Mouse (Mus musculus) kidney, embryonic 14.5 days (tissue): ENCODE data around the gene Etv6. TPM values are rescaled to one million over a fixed set of nuclear protein-coding genes. Genes with fewer than 3 reads are reported as not detected.

Source experiments
- ATAC-seq: fragments of 200-750 bp; cut with Nextera tagmentation; 2 replicates; pipeline ENCODE4 v1.8.0; 2017; ENCODE audit warnings: moderate number of reproducible peaks, mild to moderate bottlenecking, moderate TSS enrichment, moderate library complexity; ENCODE audit not compliant: low FRiP score, low TSS enrichment
- H3K27ac ChIP-seq: fragments of 300-500 bp; sonication (generic); 2 replicates; pipeline ENCODE4 v1.5.1; 2014; ENCODE audit warnings: low read depth, mild to moderate bottlenecking, low read length, moderate library complexity, mixed read lengths
- H3K27me3 ChIP-seq: fragments of 300-500 bp; sonication (generic); 2 replicates; pipeline ENCODE4 v1.6.1; 2014; ENCODE audit warnings: mild to moderate bottlenecking, low read length; ENCODE audit not compliant: control insufficient read depth, insufficient read depth
- H3K36me3 ChIP-seq: fragments of 300-500 bp; sonication (generic); 2 replicates; pipeline ENCODE4 v1.6.1; 2014; ENCODE audit warnings: low read length, mixed read lengths; ENCODE audit not compliant: control insufficient read depth, insufficient read depth
- H3K4me1 ChIP-seq: fragments of 300-500 bp; sonication (generic); 2 replicates; pipeline ENCODE4 v1.6.1; 2014; ENCODE audit warnings: low read length, mixed read lengths; ENCODE audit not compliant: control insufficient read depth, insufficient read depth
- H3K4me2 ChIP-seq: fragments of 300-500 bp; sonication (generic); replicated peaks from 2 replicates; pipeline ENCODE4 v1.6.1; 2014; ENCODE audit warnings: low read depth, mild to moderate bottlenecking, low read length
- H3K4me3 ChIP-seq: fragments of 300-500 bp; sonication (generic); 2 replicates; pipeline ENCODE4 v1.5.1; 2014; ENCODE audit warnings: mild to moderate bottlenecking, low read length
- H3K9ac ChIP-seq: fragments of 300-500 bp; sonication (generic); 2 replicates; pipeline ENCODE4 v1.6.1; 2014; ENCODE audit warnings: low read depth, mild to moderate bottlenecking, low read length, moderate library complexity
- H3K9me3 ChIP-seq: fragments of 300-500 bp; sonication (generic); 2 replicates; pipeline ENCODE4 v1.6.1; 2016; ENCODE audit warnings: low read length; ENCODE audit not compliant: control insufficient read depth
- WGBS: fragments of 180-500 bp; shearing (Covaris S2); extraction: QIAGEN DNeasy Blood & Tissue Kit; methylation state at CpG from one replicate; pipeline ENCODE4 v1.1.7; 2014; 5-methylcytosine and 5-hydroxymethylcytosine counted together
- polyA plus RNA-seq: library from polyadenylated mRNA; unstranded; fragments of >200 nt; fragmentation: Nextera tagmentation; extraction: Ambion mirVana; gene quantifications from 2 replicates; pipeline ENCODE4 v1.2.1, GENCODE M21; 2014

Gene Etv6
- polyA plus RNA-seq, 1 experiment from 2014 or later, result 18.1 TPM

- peaks cover 15% of the 10 kb centered on the region; the same call in 1 of the 2 replicates for H3K36me3 ChIP-seq
- H3K27ac ChIP-seq, result no peak overlapping the region
- no peaks in the 10 kb centered on the region for H3K27me3 ChIP-seq
- ATAC-seq, result no peak
- no peak overlapping the region for H3K4me3 ChIP-seq
- H3K4me1 ChIP-seq, result no peaks in the 10 kb centered on the region
- no peak overlapping the region for H3K4me2 ChIP-seq
- H3K9me3 ChIP-seq, result no peaks in the 10 kb centered on the region
- H3K9ac ChIP-seq, result no peak overlapping the region
- WGBS, result 100% methylated on average over 1 of the region's 1 CpGs
Measured at GRCm38 (mm10) chr6:134074353-134074752, 38.9 kb downstream of the Etv6 start.

DNA sequence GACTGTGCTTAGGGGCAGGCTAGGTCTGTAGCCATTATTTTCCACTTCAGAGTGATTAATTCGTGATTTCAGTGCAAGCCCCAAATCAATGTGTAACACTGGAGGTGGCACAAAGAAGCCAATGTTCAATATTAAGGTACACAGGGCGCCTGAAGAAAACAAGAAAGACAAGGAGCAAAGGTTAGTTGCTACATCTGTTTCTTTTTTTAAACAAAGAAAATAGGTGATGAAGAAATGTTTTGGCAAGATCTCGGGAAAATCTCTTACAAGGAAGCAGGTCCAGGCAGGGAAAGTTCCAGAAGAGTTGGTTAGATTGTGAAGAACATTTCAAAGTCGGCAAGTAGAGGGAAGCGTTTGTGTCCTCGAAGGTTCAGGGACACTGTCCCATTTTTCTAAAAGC is 39.5 kb downstream of the Etv6 start:
- Histone ChIP-seq H3K27me3 (no peaks in the 10 kb centered on the region), H3K36me3 (peaks cover 15% of the 10 kb centered on the region; the same call in 1 of the 2 replicates), H3K27ac (no peak overlapping the region), H3K4me2 (no peak overlapping the region), H3K9me3 (no peaks in the 10 kb centered on the region), H3K9ac (no peak overlapping the region), H3K4me3 (no peak overlapping the region), H3K4me1 (no peaks in the 10 kb centered on the region)
- 93% methylated on average over 6 of the region's 6 CpGs for WGBS
- ATAC-seq, result no peak

DNA sequence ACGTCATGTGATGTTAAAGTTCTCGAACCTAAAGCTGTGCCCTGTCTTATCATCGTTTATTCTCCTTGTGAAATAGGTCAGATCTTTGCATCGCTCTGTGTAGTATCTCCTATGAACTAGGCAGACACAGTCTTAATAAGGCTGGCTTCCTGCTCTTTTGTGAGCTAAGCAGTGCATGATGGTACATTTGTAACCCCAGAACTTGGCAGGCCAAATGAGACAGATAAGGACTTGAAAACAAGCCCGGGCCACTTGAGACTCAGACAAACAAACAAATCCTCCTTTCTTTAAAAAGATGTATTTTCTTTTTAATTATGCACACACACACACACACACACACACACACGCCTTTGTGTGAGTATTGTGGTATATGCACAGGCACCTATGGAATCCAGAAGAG is 42.5 kb downstream of the Etv6 start:
- no peak overlapping the region for H3K9ac ChIP-seq
- H3K27me3 ChIP-seq, result no peaks in the 10 kb centered on the region
- no peak overlapping the region for H3K4me3 ChIP-seq
- no peak for ATAC-seq
- no peaks in the 10 kb centered on the region for H3K4me1 ChIP-seq
- no peak overlapping the region for H3K27ac ChIP-seq
- H3K4me2 ChIP-seq, result no peak overlapping the region
- WGBS, result 91% methylated on average over 6 of the region's 6 CpGs
- no peaks in the 10 kb centered on the region for H3K9me3 ChIP-seq
- peaks cover 14% of the 10 kb centered on the region; the same call in 1 of the 2 replicates for H3K36me3 ChIP-seq

DNA sequence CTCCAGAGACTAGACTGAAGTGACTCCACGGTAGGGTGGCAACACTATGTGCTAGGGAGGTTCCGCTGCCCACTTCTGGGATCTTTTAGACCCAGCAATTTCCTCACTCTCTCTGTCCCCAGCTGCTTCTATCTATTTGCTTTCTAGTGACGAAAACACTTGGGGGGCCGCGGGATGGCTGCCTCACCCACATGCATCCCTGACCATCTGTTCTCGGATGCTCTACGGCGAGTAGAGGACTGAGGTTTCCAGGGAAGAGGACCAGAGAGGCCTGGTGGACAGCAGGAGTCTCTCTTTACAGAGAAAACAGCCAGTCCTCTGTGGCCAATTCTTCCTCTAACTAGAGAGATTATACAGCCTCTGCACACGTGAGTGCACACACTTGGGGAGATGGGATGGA is 43.6 kb downstream of the Etv6 start:
- Histone ChIP-seq H3K4me3 (no peak overlapping the region), H3K36me3 (peaks cover 4% of the 10 kb centered on the region; the same call in 1 of the 2 replicates)

GRCm38 (mm10) chr6:134079563-134079962 is 44.1 kb downstream of the Etv6 start:
- Histone ChIP-seq H3K27ac (no peak overlapping the region), H3K27me3 (no peaks in the 10 kb centered on the region), H3K9me3 (no peaks in the 10 kb centered on the region), H3K4me2 (no peak overlapping the region), H3K4me3 (no peak overlapping the region), H3K36me3 (peaks cover 3% of the 10 kb centered on the region; the same call in 1 of the 2 replicates), H3K9ac (no peak overlapping the region), H3K4me1 (no peaks in the 10 kb centered on the region)
- WGBS, result 91% methylated on average over 2 of the region's 2 CpGs
- ATAC-seq, result no peak

More for the DNA sequence above, 43.6 kb downstream of the Etv6 start:
- no peaks in the 10 kb centered on the region for H3K4me1 ChIP-seq
- H3K27ac ChIP-seq, result no peak overlapping the region
- H3K9me3 ChIP-seq, result no peaks in the 10 kb centered on the region
- no peak overlapping the region for H3K4me2 ChIP-seq
- no peak overlapping the region for H3K9ac ChIP-seq
- H3K27me3 ChIP-seq, result no peaks in the 10 kb centered on the region
- no peak for ATAC-seq
- 78% methylated on average over 9 of the region's 9 CpGs for WGBS

GRCm38 (mm10) chr6:134080946-134081345 is 45.4 kb downstream of the Etv6 start:
- Histone ChIP-seq H3K4me3 (no peak overlapping the region), H3K4me2 (no peak overlapping the region), H3K9ac (no peak overlapping the region), H3K4me1 (no peaks in the 10 kb centered on the region), H3K27me3 (no peaks in the 10 kb centered on the region), H3K27ac (no peak overlapping the region), H3K36me3 (no peaks in the 10 kb centered on the region), H3K9me3 (no peaks in the 10 kb centered on the region)
- ATAC-seq, result no peak
- 95% methylated on average over 5 of the region's 5 CpGs for WGBS

- 87% methylated on average over 15 of the region's 15 CpGs for WGBS
- no peak overlapping the region for H3K9ac ChIP-seq
- ATAC-seq, result no peak
- no peak overlapping the region for H3K4me2 ChIP-seq
- no peak overlapping the region for H3K4me3 ChIP-seq
- no peaks in the 10 kb centered on the region for H3K36me3 ChIP-seq
- no peaks in the 10 kb centered on the region for H3K27me3 ChIP-seq
- H3K27ac ChIP-seq, result no peak overlapping the region
- H3K4me1 ChIP-seq, result no peaks in the 10 kb centered on the region
- no peaks in the 10 kb centered on the region for H3K9me3 ChIP-seq
Measured at GRCm38 (mm10) chr6:134082229-134082920, 46.9 kb downstream of the Etv6 start.

- Histone ChIP-seq H3K9me3 (no peaks in the 10 kb centered on the region), H3K27ac (no peak overlapping the region), H3K36me3 (no peaks in the 10 kb centered on the region), H3K27me3 (no peaks in the 10 kb centered on the region), H3K4me1 (no peaks in the 10 kb centered on the region), H3K9ac (no peak overlapping the region), H3K4me3 (no peak overlapping the region), H3K4me2 (no peak overlapping the region)
- ATAC-seq, result no peak; the same call in 1 of the 2 replicates
- WGBS, result 66% methylated on average over 4 of the region's 4 CpGs
Measured at GRCm38 (mm10) chr6:134083428-134083827, 47.9 kb downstream of the Etv6 start.

GRCm38 (mm10) chr6:134086351-134086750 is 50.9 kb downstream of the Etv6 start:
- H3K4me1 ChIP-seq, result peaks cover 16% of the 10 kb centered on the region; the same call in 1 of the 2 replicates
- H3K36me3 ChIP-seq, result no peaks in the 10 kb centered on the region
- H3K4me2 ChIP-seq, result no peak overlapping the region
- ATAC-seq, result no peak
- H3K4me3 ChIP-seq, result no peak overlapping the region
- WGBS, result 79% methylated on average over 7 of the region's 7 CpGs
- H3K27me3 ChIP-seq, result no peaks in the 10 kb centered on the region
- H3K27ac ChIP-seq, result no peak overlapping the region
- H3K9ac ChIP-seq, result no peak overlapping the region
- no peaks in the 10 kb centered on the region for H3K9me3 ChIP-seq
